Mouse (Mus musculus): ENCODE data around the gene Rimbp2.

DNA sequence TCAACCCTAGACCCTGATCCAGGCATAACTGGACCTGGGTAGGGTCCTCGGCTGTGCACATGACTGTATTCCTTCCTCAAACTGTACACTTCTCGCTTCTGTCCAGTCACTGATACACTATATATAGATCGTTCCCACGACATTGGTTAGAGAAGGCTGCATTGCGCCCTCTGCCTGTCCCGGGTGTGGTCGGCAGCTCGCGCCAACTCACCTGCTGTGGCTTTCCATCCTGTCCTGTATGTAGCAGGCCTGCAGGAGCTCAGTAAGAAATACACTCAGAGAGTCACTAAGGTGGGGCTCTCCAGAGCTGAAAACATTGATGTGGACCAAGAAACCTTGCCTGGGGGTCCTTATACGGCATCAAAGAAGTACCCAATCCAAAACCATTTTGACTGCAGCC, 17.6 kb upstream of the Rimbp2 start:
- TF ChIP-seq GATA1 (IDR thresholded peaks at IDR 0.05; ENCODE audit: low read length) (no peak), TAL1 (IDR thresholded peaks at IDR 0.05; ENCODE audit: low read length) (no peak)
